Mouse (Mus musculus): ENCODE measurements around the gene Enox1. TPM values are rescaled to one million over a fixed set of nuclear protein-coding genes. Genes with fewer than 3 reads are reported as not detected.

Gene Enox1
- total and polyA plus RNA-seq, 3 experiments, result not detected

DNA sequence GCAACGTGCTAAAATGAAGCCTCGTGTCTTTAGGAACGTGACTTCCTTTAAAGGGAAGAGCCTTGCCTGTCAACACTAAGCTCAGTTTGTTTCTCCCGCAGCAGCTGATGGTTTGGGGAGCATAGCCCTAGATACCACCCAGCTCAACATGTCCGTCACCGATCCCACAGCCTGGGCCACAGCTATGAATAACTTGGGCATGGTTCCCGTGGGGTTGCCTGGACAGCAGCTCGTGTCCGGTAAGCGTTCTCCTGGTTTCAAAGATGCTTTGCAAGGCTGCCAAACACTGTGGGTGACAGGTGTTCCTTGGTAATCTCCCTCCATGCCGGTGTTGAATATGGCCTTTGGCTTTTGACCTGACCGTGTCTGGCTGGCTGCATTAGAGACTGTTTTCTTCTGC is 351.5 kb downstream of the Enox1 start:
- Histone ChIP-seq H3K79me2 (replicated peaks; ENCODE audit: control insufficient read depth, extremely low read depth, insufficient read depth, poor library complexity, severe bottlenecking) (no peaks in the 10 kb centered on the region), H3K27ac (ENCODE audit: insufficient read depth, low read depth) (no peak overlapping the region)

DNA sequence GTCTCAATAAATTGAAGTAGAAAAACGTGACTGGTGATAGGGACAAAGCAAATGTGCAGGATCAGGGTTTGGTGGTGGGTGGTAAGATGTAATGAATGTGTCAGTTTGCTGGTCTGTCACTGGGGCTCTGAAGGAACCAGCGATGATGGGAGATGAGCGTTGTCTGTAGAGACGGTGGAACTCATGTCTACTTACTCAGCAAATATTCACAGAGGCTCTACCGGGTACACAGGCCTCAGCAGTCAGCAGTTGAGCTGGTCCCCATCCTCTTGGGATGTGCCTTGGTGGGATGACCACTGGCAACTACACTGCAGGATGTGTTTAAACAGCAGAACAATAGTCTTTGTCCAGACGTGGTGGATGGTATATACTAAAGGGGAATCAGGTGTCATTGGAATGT is 352.5 kb downstream of the Enox1 start:
- in situ Hi-C loops (cut with MboI; ENCODE audit: low pct_ligation_motif_present, low pct_unique_long_range_greater_than_20kb, low sequenced_read_pairs), result no loop called here
- H3K4me2 ChIP-seq (ENCODE audit: insufficient read depth, low read depth, poor library complexity, severe bottlenecking), result no peak overlapping the region
- peaks cover 62% of the 10 kb centered on the region for H3K9me3 ChIP-seq (replicated peaks; ENCODE audit: low read length)
- H3K27ac ChIP-seq (ENCODE audit: insufficient read depth, low read depth), result no peak overlapping the region
- DNase-seq (ENCODE audit: extremely low read depth), result no peak
- H3K4me3 ChIP-seq (replicated peaks in 1 of 3; ENCODE audit: low read depth in 2 of 3, low read length in 2 of 3, poor library complexity in 1 of 3), result no peak overlapping the region
- dilution Hi-C loops (cut with MboI; ENCODE audit: extremely low pct_ligation_motif_present, extremely low pct_unique_long_range_greater_than_20kb, low sequenced_read_pairs), result no loop called here
- TF ChIP-seq SIN3A (IDR thresholded peaks at IDR 0.05; ENCODE audit: low read length) (no peak), PAX5 (IDR thresholded peaks at IDR 0.05; ENCODE audit: low read length) (no peak), USF2 (conservative IDR thresholded peaks at IDR 0.05; ENCODE audit: low read depth, low read length) (no peak), POLR2AphosphoS2 (IDR thresholded peaks at IDR 0.05; ENCODE audit: low read depth, low read length) (no peak), MAZ (IDR thresholded peaks at IDR 0.05; ENCODE audit: low read depth, low read length) (no peak), JUN (IDR thresholded peaks at IDR 0.05; ENCODE audit: insufficient read depth, low read depth, low read length) (no peak), NRF1 (IDR thresholded peaks at IDR 0.05; ENCODE audit: low read depth, low read length) (no peak), JUND (conservative IDR thresholded peaks at IDR 0.05; ENCODE audit: low read depth, low read length) (no peak), EP300 (IDR thresholded peaks at IDR 0.05; ENCODE audit: low read length) (no peak), ZMIZ1 (IDR thresholded peaks at IDR 0.05; ENCODE audit: low read depth, low read length) (no peak), KAT2A (IDR thresholded peaks at IDR 0.05; ENCODE audit: insufficient replicate concordance, low read length) (no peak), E2F4 (IDR thresholded peaks at IDR 0.05; ENCODE audit: insufficient replicate concordance, low read depth, low read length) (no peak), ZKSCAN1 (IDR thresholded peaks at IDR 0.05; ENCODE audit: borderline replicate concordance, low read depth, low read length) (no peak), MAX (IDR thresholded peaks at IDR 0.05; ENCODE audit: low read length) (no peak), ELF1 (IDR thresholded peaks at IDR 0.05; ENCODE audit: low read depth, low read length) (no peak), ZNF384 (IDR thresholded peaks at IDR 0.05; ENCODE audit: low read depth, low read length) (no peak), HCFC1 (IDR thresholded peaks at IDR 0.05; ENCODE audit: low read depth, low read length) (no peak), IRF4 (IDR thresholded peaks at IDR 0.05; ENCODE audit: low read depth, low read length) (no peak), SMC3 (IDR thresholded peaks at IDR 0.05; ENCODE audit: low read depth, low read length) (no peak), GABPA (IDR thresholded peaks at IDR 0.05; ENCODE audit: insufficient replicate concordance, low read depth, low read length) (no peak)
- no peaks in the 10 kb centered on the region for H3K79me2 ChIP-seq (replicated peaks; ENCODE audit: control insufficient read depth, extremely low read depth, insufficient read depth, poor library complexity, severe bottlenecking)
- no peaks in the 10 kb centered on the region for H3K27me3 ChIP-seq (replicated peaks)
- H3K9ac ChIP-seq (ENCODE audit: insufficient read depth, low read depth), result no peak overlapping the region
- no peaks in the 10 kb centered on the region for H3K4me1 ChIP-seq (ENCODE audit: control insufficient read depth in 1 of 2, insufficient read depth in 2 of 2)
- H3K36me3 ChIP-seq (replicated peaks in 1 of 2; ENCODE audit: control insufficient read depth in 1 of 2, insufficient read depth in 1 of 2, low read length in 1 of 2), result no peaks in the 10 kb centered on the region

More for the DNA sequence above, 351.5 kb downstream of the Enox1 start:
- no peak for DNase-seq (ENCODE audit: extremely low read depth)
- Histone ChIP-seq H3K4me2 (ENCODE audit: insufficient read depth, low read depth, poor library complexity, severe bottlenecking) (no peak overlapping the region), H3K4me1 (ENCODE audit: control insufficient read depth in 1 of 2, insufficient read depth in 2 of 2) (no peaks in the 10 kb centered on the region), H3K36me3 (replicated peaks in 1 of 2; ENCODE audit: control insufficient read depth in 1 of 2, insufficient read depth in 1 of 2, low read length in 1 of 2) (no peaks in the 10 kb centered on the region), H3K4me3 (replicated peaks in 1 of 3; ENCODE audit: low read depth in 2 of 3, low read length in 2 of 3, poor library complexity in 1 of 3) (no peak overlapping the region), H3K9me3 (replicated peaks; ENCODE audit: low read length) (peaks cover 61% of the 10 kb centered on the region), H3K9ac (ENCODE audit: insufficient read depth, low read depth) (no peak overlapping the region), H3K27me3 (replicated peaks) (no peaks in the 10 kb centered on the region)
- in situ Hi-C loops (cut with MboI; ENCODE audit: low pct_ligation_motif_present, low pct_unique_long_range_greater_than_20kb, low sequenced_read_pairs), result no loop called here
- dilution Hi-C loops (cut with MboI; ENCODE audit: extremely low pct_ligation_motif_present, extremely low pct_unique_long_range_greater_than_20kb, low sequenced_read_pairs), result no loop called here
- TF ChIP-seq CTCF (conservative IDR thresholded peaks at IDR 0.05 in 1 of 2, IDR thresholded peaks at IDR 0.05 in 1 of 2; ENCODE audit: low read depth in 2 of 2, low read length in 2 of 2) (no peak), POLR2A (IDR thresholded peaks at IDR 0.05; ENCODE audit: low read depth, low read length) (no peak), MEF2A (IDR thresholded peaks at IDR 0.05; ENCODE audit: borderline replicate concordance, low read depth, low read length) (no peak)
